Mouse (Mus musculus) liver, adult 2 months (tissue): Measurements from ENCODE around the gene Fntb. TPM values are rescaled to one million over a fixed set of nuclear protein-coding genes. Genes with fewer than 3 reads are reported as not detected.

Experiments used
- DNase-seq: peaks from one replicate; pipeline ENCODE4 v3.0.0-alpha.2; 2011; ENCODE audit warnings: low read depth, low spot score; ENCODE audit errors: extremely low read depth
- H3K27ac ChIP-seq: fragments of 200-500 bp; replicated peaks from 2 replicates; pipeline ENCODE4 v1.5.1; 2012; ENCODE audit warnings: low read depth, mild to moderate bottlenecking, control low read depth, inconsistent platforms, low read length; ENCODE audit not compliant: insufficient read depth
- H3K27me3 ChIP-seq: fragments of 200-500 bp; 2 replicates; pipeline ENCODE4 v1.6.1; 2012; ENCODE audit warnings: mild to moderate bottlenecking, moderate library complexity, low read length, inconsistent platforms; ENCODE audit not compliant: control insufficient read depth, insufficient read depth
- H3K36me3 ChIP-seq: fragments of 200-500 bp; 2 replicates; pipeline ENCODE4 v1.6.1; 2012; ENCODE audit warnings: low read length, inconsistent platforms; ENCODE audit not compliant: control insufficient read depth, insufficient read depth
- H3K4me1 ChIP-seq: fragments of 200-500 bp; 2 replicates; pipeline ENCODE4 v1.6.1; 2011; ENCODE audit warnings: low read length; ENCODE audit not compliant: control insufficient read depth, insufficient read depth
- H3K4me3 ChIP-seq: fragments of 200-500 bp; 2 replicates; pipeline ENCODE4 v1.5.1; 2011; ENCODE audit warnings: low read depth, mild to moderate bottlenecking, control low read depth, low read length, moderate library complexity; ENCODE audit not compliant: insufficient read depth
- H3K79me2 ChIP-seq: fragments of 200-500 bp; 2 replicates; pipeline ENCODE4 v1.6.1; 2012; ENCODE audit warnings: inconsistent platforms, mild to moderate bottlenecking, low read length, moderate library complexity; ENCODE audit not compliant: control insufficient read depth, insufficient read depth
- H3K9ac ChIP-seq: fragments of 200-500 bp; 2 replicates; pipeline ENCODE4 v1.6.1; 2012; ENCODE audit warnings: low read depth, mild to moderate bottlenecking, control low read depth, inconsistent platforms, low read length
- CTCF ChIP-seq: fragments of 200-500 bp; IDR thresholded peaks from 2 replicates; pipeline ENCODE4 v1.5.1; 2011; ENCODE audit warnings: low read depth, low read length, control low read depth
- POLR2A ChIP-seq: fragments of 200-500 bp; IDR thresholded peaks from 2 replicates; pipeline ENCODE4 v1.6.1; 2011; ENCODE audit warnings: low read length, control low read depth; ENCODE audit not compliant: insufficient read depth; ENCODE audit errors: extremely low read depth
- WGBS: fragments of 180-500 bp; shearing (Covaris S2); methylation state at CpG from one replicate; pipeline ENCODE4 v1.1.7; 2018; 5-methylcytosine and 5-hydroxymethylcytosine counted together
- polyA plus RNA-seq: library from polyadenylated mRNA; depleted of rRNA; stranded (reverse); fragments of >200 nt; gene quantifications from 2 replicates; pipeline ENCODE4 v1.2.3, GENCODE M21; 2012
- total RNA-seq: library from RNA; depleted of rRNA; stranded (reverse); fragments of >200 nt; gene quantifications from 2 replicates; pipeline ENCODE4 v1.2.3, GENCODE M21; 2014

Fntb gene
- total and polyA plus RNA-seq, 2 experiments, result 1.4 to 6.5 TPM

DNA sequence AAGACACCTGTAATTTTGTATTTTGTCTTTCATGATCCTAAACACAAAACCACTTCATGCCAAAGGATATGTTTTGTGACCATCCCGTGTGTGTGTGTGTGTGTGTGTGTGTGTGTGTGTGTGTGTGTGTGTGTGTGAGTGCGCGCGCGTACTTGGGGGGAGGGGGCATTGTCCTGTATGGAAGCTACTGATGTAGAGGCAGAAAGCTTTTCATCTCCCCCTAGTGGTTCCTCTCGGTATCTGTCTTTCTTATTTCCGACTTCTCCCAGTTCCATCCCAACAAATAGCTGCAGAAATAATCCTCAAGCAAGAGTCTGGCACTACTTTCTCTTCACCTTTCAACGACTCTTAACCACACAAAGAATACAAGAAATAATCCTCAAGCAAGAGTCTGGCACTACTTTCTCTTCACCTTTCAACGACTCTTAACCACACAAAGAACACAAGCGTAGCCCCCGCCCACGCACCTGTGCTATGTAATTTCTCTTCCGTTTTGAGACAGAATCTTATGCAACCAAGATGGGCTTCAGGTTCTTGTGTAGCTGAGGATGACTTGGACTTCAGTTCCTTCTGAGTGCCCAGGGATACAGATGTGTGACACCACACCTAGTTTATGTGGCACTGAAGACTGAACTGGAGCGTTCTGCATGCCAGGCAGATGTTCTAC is 12.6 kb upstream of the Fntb start:
- no peak for TF ChIP-seq POLR2A
- peak; percentile 51 for TF ChIP-seq CTCF
- H3K27me3 ChIP-seq, result no peaks in the 10 kb centered on the region
- no peak overlapping the region for H3K9ac ChIP-seq
- no peaks in the 10 kb centered on the region for H3K36me3 ChIP-seq
- DNase-seq, result peak; percentile 41
- 36% methylated on average over 14 of the region's 14 CpGs for WGBS
- no peak overlapping the region for H3K4me3 ChIP-seq
- no peaks in the 10 kb centered on the region for H3K79me2 ChIP-seq
- H3K27ac ChIP-seq, result no peak overlapping the region
- no peaks in the 10 kb centered on the region for H3K4me1 ChIP-seq

DNA sequence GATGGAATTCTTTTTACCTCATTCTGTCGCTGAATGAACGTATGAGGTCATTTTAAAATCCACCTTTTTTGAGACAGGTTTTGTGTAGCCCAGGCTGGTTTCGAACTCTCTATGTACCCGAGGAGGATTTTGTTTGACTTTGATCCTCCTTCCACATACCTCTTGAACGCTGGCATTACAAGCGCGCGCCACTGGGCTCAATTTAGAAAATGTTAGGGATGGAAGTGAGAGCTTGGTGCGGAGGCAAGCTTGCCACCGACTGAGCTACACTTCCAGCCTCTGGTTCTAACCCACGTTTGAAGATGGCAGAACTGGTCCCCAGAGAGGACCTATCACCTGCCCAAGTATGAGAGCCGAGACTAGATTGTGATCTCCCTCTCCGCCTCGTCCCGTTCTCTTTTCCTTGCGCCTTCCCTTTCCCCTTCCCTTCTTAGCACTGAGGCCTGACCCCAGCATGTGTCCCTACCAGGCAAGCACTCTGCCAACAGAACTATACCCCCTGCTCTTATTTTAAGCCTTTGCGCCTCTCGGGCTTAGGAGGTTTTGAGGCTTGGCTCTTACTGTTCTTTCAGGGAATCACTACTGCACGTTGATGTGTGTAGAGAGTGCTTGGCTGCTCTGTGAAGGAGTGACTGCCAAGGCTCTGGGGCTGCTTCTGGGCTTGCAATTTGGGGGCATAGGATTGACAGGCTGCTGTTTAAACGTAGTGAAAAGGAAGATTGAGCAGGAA is 677 bp downstream of the Fntb start:
- Histone ChIP-seq H3K9ac (peak overlapping the region; percentile 82), H3K36me3 (no peaks in the 10 kb centered on the region), H3K27ac (peak overlapping the region; percentile 92), H3K4me1 (peaks cover 4% of the 10 kb centered on the region; the same call in 1 of the 2 replicates), H3K4me3 (peak overlapping the region; percentile 84), H3K27me3 (no peaks in the 10 kb centered on the region), H3K79me2 (peaks cover 10% of the 10 kb centered on the region; the same call in 1 of the 2 replicates)
- peak; percentile 12 for DNase-seq
- WGBS, result 24% methylated on average over 20 of the region's 20 CpGs
- TF ChIP-seq POLR2A, result no peak
- TF ChIP-seq CTCF, result no peak

- no peaks in the 10 kb centered on the region for H3K27me3 ChIP-seq
- H3K36me3 ChIP-seq, result no peaks in the 10 kb centered on the region
- H3K9ac ChIP-seq, result no peak overlapping the region
- 87% methylated on average over 5 of the region's 5 CpGs for WGBS
- no peak overlapping the region for H3K4me3 ChIP-seq
- H3K4me1 ChIP-seq, result peaks cover 13% of the 10 kb centered on the region; the same call in 1 of the 2 replicates
- peaks cover 12% of the 10 kb centered on the region; the same call in 1 of the 2 replicates for H3K79me2 ChIP-seq
- no peak overlapping the region for H3K27ac ChIP-seq
- DNase-seq, result no peak
- TF ChIP-seq CTCF (no peak), POLR2A (no peak)
Observed at GRCm38 (mm10) chr12:76770841-76771500, 5.6 kb downstream of the Fntb start.

DNA sequence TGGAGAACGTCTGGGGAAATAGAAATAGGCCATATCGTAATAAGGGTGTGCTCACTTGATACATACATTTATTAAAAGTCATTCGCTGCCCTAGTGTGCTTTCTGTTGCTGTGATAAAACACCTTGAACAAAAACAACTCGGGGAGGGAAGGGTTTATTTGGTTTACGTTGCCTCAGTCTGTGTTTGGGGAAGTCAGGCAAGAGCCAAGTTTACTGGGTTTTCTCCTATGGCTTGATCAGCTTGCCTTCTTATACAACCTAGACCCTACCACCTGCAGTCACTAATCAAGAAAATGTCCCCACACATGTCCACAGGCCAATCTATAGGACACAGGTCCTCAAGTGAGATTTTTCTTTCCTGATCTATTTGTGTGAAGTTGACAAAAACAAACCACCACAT is 6.2 kb downstream of the Fntb start:
- H3K4me3 ChIP-seq, result no peak overlapping the region
- TF ChIP-seq POLR2A, result no peak
- no peak for TF ChIP-seq CTCF
- H3K79me2 ChIP-seq, result peaks cover 10% of the 10 kb centered on the region; the same call in 1 of the 2 replicates
- no peaks in the 10 kb centered on the region for H3K27me3 ChIP-seq
- no peaks in the 10 kb centered on the region for H3K36me3 ChIP-seq
- 78% methylated on average over 5 of the region's 5 CpGs for WGBS
- no peak overlapping the region for H3K27ac ChIP-seq
- no peak for DNase-seq
- H3K4me1 ChIP-seq, result peaks cover 9% of the 10 kb centered on the region; the same call in 1 of the 2 replicates
- H3K9ac ChIP-seq, result no peak overlapping the region

DNA sequence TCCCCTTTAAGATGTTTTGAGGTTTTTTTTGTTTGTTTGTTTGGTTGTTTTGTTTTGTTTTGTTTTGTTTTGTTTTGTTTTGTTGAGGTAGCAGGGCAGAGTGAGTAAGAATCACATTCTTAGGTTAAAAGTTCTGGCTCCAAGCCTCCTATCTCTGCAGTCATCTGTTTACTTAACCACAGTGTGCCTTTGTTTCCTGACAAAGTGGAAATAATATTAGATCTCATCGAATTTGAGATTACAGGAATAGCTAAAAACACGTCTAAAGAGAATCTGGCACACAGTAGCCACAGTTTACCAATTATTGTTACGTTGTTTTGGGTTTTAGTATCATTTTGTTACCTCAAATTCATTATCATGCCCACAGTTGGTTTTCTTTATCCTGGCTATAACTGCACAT is 9.3 kb downstream of the Fntb start:
- Histone ChIP-seq H3K4me3 (no peak overlapping the region), H3K9ac (no peak overlapping the region), H3K27ac (no peak overlapping the region), H3K4me1 (peaks cover 9% of the 10 kb centered on the region; the same call in 1 of the 2 replicates), H3K79me2 (peaks cover 4% of the 10 kb centered on the region; the same call in 1 of the 2 replicates), H3K27me3 (no peaks in the 10 kb centered on the region), H3K36me3 (peaks cover 3% of the 10 kb centered on the region; the same call in 1 of the 2 replicates)
- DNase-seq, result no peak
- 39% methylated on average over 3 of the region's 3 CpGs for WGBS
- TF ChIP-seq POLR2A, result no peak
- TF ChIP-seq CTCF, result no peak
